Mouse (Mus musculus): ENCODE data around the gene Lasp1.

- TF ChIP-seq CHD1 (IDR thresholded peaks at IDR 0.05; ENCODE audit: low read depth, low read length) (no peak), RAD21 (IDR thresholded peaks at IDR 0.05; ENCODE audit: low read depth, low read length) (no peak), CTCF (conservative IDR thresholded peaks at IDR 0.05 in 1 of 2, IDR thresholded peaks at IDR 0.05 in 1 of 2; ENCODE audit: low read depth in 2 of 2, low read length in 2 of 2) (no peak), POLR2A (IDR thresholded peaks at IDR 0.05; ENCODE audit: low read depth, low read length) (no peak), RCOR1 (conservative IDR thresholded peaks at IDR 0.05; ENCODE audit: low read depth, low read length) (no peak), KAT2A (IDR thresholded peaks at IDR 0.05; ENCODE audit: insufficient replicate concordance, low read length) (no peak), SMC3 (IDR thresholded peaks at IDR 0.05; ENCODE audit: low read depth, low read length) (no peak), ZKSCAN1 (IDR thresholded peaks at IDR 0.05; ENCODE audit: borderline replicate concordance, low read depth, low read length) (no peak)
These were observed 15.1 kb downstream of the Lasp1 start for GRCm38 (mm10) chr11:97813746-97814515.

All from CH12.LX (cell line).